Mouse (Mus musculus): ENCODE data around the gene Rftn2.

GRCm38 (mm10) chr1:55157329-55157728, 69.3 kb downstream of the Rftn2 start:
- TF ChIP-seq CTCF (IDR thresholded peaks at IDR 0.05; ENCODE audit: extremely low read depth, insufficient read depth, low read length): no peak
- no peak for TF ChIP-seq POLR2A (IDR thresholded peaks at IDR 0.05; ENCODE audit: extremely low read depth, insufficient read depth, low read length)
